ENCODE assay signal across 14 mouse cellular contexts in genomic region chr3:131631318-131631870, GRCm38 (mm10).
DNase-seq lines count a peak whose midpoint lies in the region; ATAC-seq and TF ChIP-seq lines count a peak whose summit lies in the region.
"Had no signal": no experiment of that assay in that cellular context is flagged by ENCODE, and none has a peak within 500 bp of the region (broad histone marks: within the 10 kb centered on the region; RNA-seq: fewer than 3 reads in every experiment).

No protein-coding gene starts in this region.

- no peak overlapping the region for H3K27ac ChIP-seq in hindbrain, embryonic 16.5 days (ENCODE audit: low read depth, low read length)
- H3K27ac ChIP-seq in hindbrain, embryonic 13.5 days: no peak overlapping the region
- peak overlapping the region; percentile 51 for H3K27ac ChIP-seq in gastrocnemius, adult 2 months
- H3K27ac ChIP-seq: liver, embryonic 15.5 days; midbrain, embryonic 10.5 days; neural tube, embryonic 12.5 days had no signal

- no peaks in the 10 kb centered on the region for H3K4me1 ChIP-seq in hindbrain, embryonic 16.5 days (ENCODE audit: control insufficient read depth, insufficient read depth, low read depth, low read length)
- H3K4me1 ChIP-seq in hindbrain, embryonic 13.5 days (replicated peaks): peaks cover 16% of the 10 kb centered on the region; the same call in 1 of the 2 replicates
- H3K4me1 ChIP-seq: liver, embryonic 15.5 days had no signal

- H3K36me3 ChIP-seq in hindbrain, embryonic 16.5 days (ENCODE audit: control insufficient read depth, insufficient read depth, low read length): no peaks in the 10 kb centered on the region
- H3K36me3 ChIP-seq in hindbrain, embryonic 13.5 days: peaks cover 41% of the 10 kb centered on the region
- H3K36me3 ChIP-seq: liver, embryonic 15.5 days had no signal

- H3K9ac ChIP-seq in hindbrain, embryonic 16.5 days (ENCODE audit: low read depth, low read length): no peak overlapping the region
- H3K9ac ChIP-seq in hindbrain, embryonic 13.5 days: no peak overlapping the region
- H3K9ac ChIP-seq: liver, embryonic 15.5 days; neural tube, embryonic 12.5 days had no signal

- H3K27me3 ChIP-seq in hindbrain, embryonic 16.5 days (replicated peaks; ENCODE audit: control insufficient read depth, insufficient read depth, low read length): no peaks in the 10 kb centered on the region
- no peaks in the 10 kb centered on the region for H3K27me3 ChIP-seq in hindbrain, embryonic 13.5 days
- H3K27me3 ChIP-seq: liver, embryonic 15.5 days; neural tube, embryonic 12.5 days had no signal

- peak; percentile 59 for ATAC-seq in hindbrain, embryonic 16.5 days
- ATAC-seq in hindbrain, embryonic 13.5 days (ENCODE audit: low FRiP score): no peak
- ATAC-seq in cerebellum, adult (ENCODE audit: insufficient number of reproducible peaks, low FRiP score, low TSS enrichment): peak; percentile 88
- ATAC-seq: activated CD4-positive, CD25-positive, alpha-beta regulatory T cell, adult 4 months had no signal

- H3K4me2 ChIP-seq in hindbrain, embryonic 16.5 days (ENCODE audit: low read length): no peak overlapping the region
- no peak overlapping the region for H3K4me2 ChIP-seq in hindbrain, embryonic 13.5 days
- H3K4me2 ChIP-seq: liver, embryonic 15.5 days; neural tube, embryonic 12.5 days had no signal

- DNase-seq in adrenal gland, adult 2 months: peak; percentile 34
- DNase-seq in adrenal gland, adult 18-20 months (ENCODE audit: low spot score in 2 of 2): no peak
- DNase-seq in gastrocnemius, adult 2 months: peak; percentile 80
- DNase-seq in spleen, postnatal 14 days (ENCODE audit: low spot score in 2 of 2): no peak
- no peak for DNase-seq in embryo, embryonic 10.5 days (ENCODE audit: low spot score)
- DNase-seq: right cerebral cortex, postnatal 4 days; thymus, adult 18-20 months had no signal

- no peaks in the 10 kb centered on the region for H3K9me3 ChIP-seq in hindbrain, embryonic 16.5 days (ENCODE audit: control insufficient read depth, low read length)
- no peaks in the 10 kb centered on the region for H3K9me3 ChIP-seq in hindbrain, embryonic 13.5 days
- H3K9me3 ChIP-seq: liver, embryonic 15.5 days; midbrain, embryonic 10.5 days; neural tube, embryonic 12.5 days had no signal

- WGBS in hindbrain, embryonic 16.5 days: 67% methylated on average over 16 of the region's 16 CpGs
- WGBS in hindbrain, embryonic 13.5 days: 82% methylated on average over 16 of the region's 16 CpGs

- no peak overlapping the region for H3K4me3 ChIP-seq in hindbrain, embryonic 16.5 days (ENCODE audit: low read length)
- no peak overlapping the region for H3K4me3 ChIP-seq in hindbrain, embryonic 13.5 days
- H3K4me3 ChIP-seq in gastrocnemius, adult 2 months: peak overlapping the region; percentile 40
- H3K4me3 ChIP-seq: liver, embryonic 15.5 days; midbrain, embryonic 10.5 days; neural tube, embryonic 12.5 days had no signal

- TF ChIP-seq CTCF in gastrocnemius, adult 2 months (IDR thresholded peaks at IDR 0.05): no peak

- intact Hi-C loops in gastrocnemius, adult 2 months (cut with DNase I): no loop called here

Comparison
In these comparisons a context has a peak if more than half of its experiments do, and no peak if none do; other contexts are left out.
1. DNase-seq: peak in adrenal gland, adult 2 months (single experiment) and gastrocnemius, adult 2 months (single experiment); none in adrenal gland, adult 18-20 months (0 of 2), spleen, postnatal 14 days (0 of 2) and embryo, embryonic 10.5 days (single experiment).